Comparison of ENCODE assay signal across 8 mouse cellular contexts in genomic region chr1:4571299-4572202, GRCm38 (mm10).
DNase-seq lines count a peak whose midpoint lies in the region; ATAC-seq lines count a peak whose summit lies in the region.

No protein-coding gene starts in this region.

- H3K27ac ChIP-seq in hindbrain, embryonic 13.5 days, result peak overlapping the region; percentile 94

- under 1% methylated on average over 47 of the region's 58 CpGs for WGBS in hindbrain, embryonic 13.5 days

- no peaks in the 10 kb centered on the region for H3K27me3 ChIP-seq in hindbrain, embryonic 13.5 days

- H3K9ac ChIP-seq in hindbrain, embryonic 13.5 days, result peak overlapping the region; percentile 89

- H3K4me2 ChIP-seq in hindbrain, embryonic 13.5 days, result peak overlapping the region; percentile 61

- peak; percentile 97 for ATAC-seq in hindbrain, embryonic 13.5 days (ENCODE audit: low FRiP score)

- peaks cover 4% of the 10 kb centered on the region; the same call in 1 of the 2 replicates for H3K4me1 ChIP-seq in hindbrain, embryonic 13.5 days (replicated peaks)

- peak; percentile 14 for DNase-seq in WW6 (ENCODE audit: low read depth, low spot score)
- peak; percentile 72 to 76 for DNase-seq in cerebellum, postnatal 14 days
- DNase-seq in frontal cortex, postnatal 36 days (ENCODE audit: low spot score in 2 of 2), result peak; percentile 34 to 55
- peak; percentile 32 to 41 for DNase-seq in layer of hippocampus, postnatal 36 days
- peak; percentile 90 for DNase-seq in lung, postnatal 10 days
- DNase-seq in retina, postnatal 7 days (ENCODE audit: low read depth, low spot score), result peak; percentile 53
- no peak for DNase-seq in adipocyte (ENCODE audit: low spot score)

- no peaks in the 10 kb centered on the region for H3K36me3 ChIP-seq in hindbrain, embryonic 13.5 days

- no peaks in the 10 kb centered on the region for H3K9me3 ChIP-seq in hindbrain, embryonic 13.5 days

- H3K4me3 ChIP-seq in hindbrain, embryonic 13.5 days, result peak overlapping the region; percentile 57
